Mouse (Mus musculus) embryonic stem cell, embryonic (primary cell): ENCODE results near the gene Btnl9.
"Not testable (repeated sequence)": the region's sequence is repeated elsewhere in the genome, so short reads cannot be mapped to it uniquely, and the experiment has no call there.

Experiments
- CTCF ChIA-PET, 4 experiments: fragments of 300-600 bp in 2 of 4; fragments of 350-600 bp in 2 of 4; sonication (Branson Sonifier 250); formaldehyde crosslinking; loops; one replicate each; lab custom pipeline; 2022; ENCODE audit warnings: inconsistent platforms in 2 of 4; lab: Charles Lee
- POLR2A ChIA-PET, 4 experiments: fragments of 300-600 bp in 2 of 4; fragments of 350-600 bp in 2 of 4; sonication (Branson Sonifier 250); formaldehyde crosslinking; loops; one replicate each; lab custom pipeline; 2022; ENCODE audit warnings: antibody characterized with exemption in 4 of 4, inconsistent platforms in 1 of 4; lab: Charles Lee

Gene Btnl9

GRCm38 (mm10) chr11:49194771-49195170, 7.8 kb upstream of the Btnl9 start:
- CTCF ChIA-PET, POLR2A ChIA-PET: not testable (repeated sequence)

- POLR2A ChIA-PET, result interaction anchor here in 1 of 4 experiments (0.7 kb wide), 1 partner anchor 110 kb away, joined by 3 read pairs; no protein-coding TSS in a partner anchor
- CTCF ChIA-PET, result interaction anchor here in 1 of 4 experiments (0.7 kb wide), 1 partner anchor 655 kb away, joined by 15 read pairs; no protein-coding TSS in a partner anchor
Observed at GRCm38 (mm10) chr11:49191083-49191482, 4.1 kb upstream of the Btnl9 start.

GRCm38 (mm10) chr11:49189737-49190136, 2.8 kb upstream of the Btnl9 start:
- CTCF ChIA-PET, result no interaction called here
- POLR2A ChIA-PET, result interaction anchor here in 1 of 4 experiments (1.6 kb wide), 1 partner anchor 9 kb away, joined by 3 read pairs; no protein-coding TSS in a partner anchor

GRCm38 (mm10) chr11:49187701-49188100, 742 bp upstream of the Btnl9 start:
- ChIA-PET CTCF (interaction anchor here in 2 of 4 experiments (0.5 to 1.4 kb wide), 2 partner anchors 71 to 83 kb away, joined by 5 to 6 read pairs; no protein-coding TSS in a partner anchor), POLR2A (interaction anchor here in 1 of 4 experiments (2.4 kb wide), 1 partner anchor 15 kb away, joined by 11 read pairs; the partner anchor contains the start of gene Zfp62)

GRCm38 (mm10) chr11:49186452-49186851, 507 bp downstream of the Btnl9 start:
- POLR2A ChIA-PET, result interaction anchor here in 2 of 4 experiments (2.4 to 2.7 kb wide), 2 partner anchors 16 kb away, joined by 11 to 12 read pairs; partner anchors contain the start of gene Zfp62 (in 2 of the 2)
- CTCF ChIA-PET, result interaction anchor here in 1 of 4 experiments (1.4 kb wide), 1 partner anchor 85 kb away, joined by 6 read pairs; no protein-coding TSS in a partner anchor

GRCm38 (mm10) chr11:49183172-49183571, 3.8 kb downstream of the Btnl9 start:
- ChIA-PET CTCF (no interaction called here), POLR2A (interaction anchor here in 1 of 4 experiments (0.8 kb wide), 1 partner anchor 9 kb away, joined by 4 read pairs; no protein-coding TSS in a partner anchor)

- CTCF ChIA-PET, POLR2A ChIA-PET: not testable (repeated sequence)
Observed at GRCm38 (mm10) chr11:49176047-49176779, 10.7 kb downstream of the Btnl9 start.

GRCm38 (mm10) chr11:49175345-49175744, 11.6 kb downstream of the Btnl9 start:
- ChIA-PET CTCF (no interaction called here), POLR2A (interaction anchor here in 2 of 4 experiments (1.2 to 1.9 kb wide), 2 partner anchors 8 to 9 kb away, joined by 3 to 4 read pairs; no protein-coding TSS in a partner anchor)

GRCm38 (mm10) chr11:49170576-49170975, 16.4 kb downstream of the Btnl9 start:
- CTCF ChIA-PET, result no interaction called here
- POLR2A ChIA-PET, result interaction anchor here in 1 of 4 experiments (1.1 kb wide), 1 partner anchor 8 kb away, joined by 3 read pairs; no protein-coding TSS in a partner anchor

- CTCF ChIA-PET, result interaction anchor here in 2 of 4 experiments (0.5 to 0.7 kb wide), 3 partner anchors 13 to 406 kb away, joined by 3 read pairs; no protein-coding TSS in a partner anchor
- POLR2A ChIA-PET, result interaction anchor here in 1 of 4 experiments (0.6 kb wide), 1 partner anchor 56 kb away, joined by 7 read pairs; no protein-coding TSS in a partner anchor
Observed at GRCm38 (mm10) chr11:49168839-49169611, 17.9 kb downstream of the Btnl9 start.

GRCm38 (mm10) chr11:49156821-49157814, 29.8 kb downstream of the Btnl9 start:
- POLR2A ChIA-PET, result interaction anchor here in 1 of 4 experiments (0.8 kb wide), 1 partner anchor 46 kb away, joined by 3 read pairs; the partner anchor contains the start of gene Zfp62

GRCm38 (mm10) chr11:49154077-49154476, 32.9 kb downstream of the Btnl9 start, which contains the start of gene Olfr1394:
Gene Olfr1394 (plus strand): TSS chr11:49154377.
- POLR2A ChIA-PET, result no interaction called here
- CTCF ChIA-PET, result no interaction called here

More at GRCm38 (mm10) chr11:49156821-49157814, 29.8 kb downstream of the Btnl9 start:
- CTCF ChIA-PET, result interaction anchor here in 3 of 4 experiments (0.6 kb wide), 3 partner anchors 8 to 1499 kb away, joined by 3 to 4 read pairs (median 3); no protein-coding TSS in a partner anchor

GRCm38 (mm10) chr11:49141974-49142373, 45.0 kb downstream of the Btnl9 start, which contains the start of gene Olfr1395:
Gene Olfr1395 (plus strand): TSS chr11:49142274.
- ChIA-PET POLR2A (interaction anchor here in 1 of 4 experiments (0.6 kb wide), 1 partner anchor 60 kb away, joined by 4 read pairs; no protein-coding TSS in a partner anchor), CTCF (no interaction called here)

- ChIA-PET POLR2A (no interaction called here), CTCF (no interaction called here)
Observed at GRCm38 (mm10) chr11:49124169-49124568, 62.8 kb downstream of the Btnl9 start.

GRCm38 (mm10) chr11:49119635-49120034, 67.3 kb downstream of the Btnl9 start:
- ChIA-PET POLR2A (interaction anchor here in 1 of 4 experiments (0.6 kb wide), 1 partner anchor 321 kb away, joined by 3 read pairs; no protein-coding TSS in a partner anchor), CTCF (no interaction called here)
